Mouse (Mus musculus) small intestine, adult 2 months (tissue): ENCODE measurements around the gene Rassf1.

Experiments
- CTCF ChIP-seq: fragments of 200-500 bp; IDR thresholded peaks from 2 replicates; pipeline ENCODE4 v1.5.1; 2012; ENCODE audit warnings: low read depth, mild to moderate bottlenecking, control low read depth, inconsistent platforms, low read length, moderate library complexity, mixed read lengths; ENCODE audit not compliant: insufficient replicate concordance, insufficient read length; ENCODE audit errors: extremely low read depth
- POLR2A ChIP-seq: fragments of 200-500 bp; IDR thresholded peaks from 2 replicates; pipeline ENCODE4 v1.6.1; 2012; ENCODE audit warnings: low read depth, mild to moderate bottlenecking, control low read depth, inconsistent platforms, low read length, moderate library complexity

DNA sequence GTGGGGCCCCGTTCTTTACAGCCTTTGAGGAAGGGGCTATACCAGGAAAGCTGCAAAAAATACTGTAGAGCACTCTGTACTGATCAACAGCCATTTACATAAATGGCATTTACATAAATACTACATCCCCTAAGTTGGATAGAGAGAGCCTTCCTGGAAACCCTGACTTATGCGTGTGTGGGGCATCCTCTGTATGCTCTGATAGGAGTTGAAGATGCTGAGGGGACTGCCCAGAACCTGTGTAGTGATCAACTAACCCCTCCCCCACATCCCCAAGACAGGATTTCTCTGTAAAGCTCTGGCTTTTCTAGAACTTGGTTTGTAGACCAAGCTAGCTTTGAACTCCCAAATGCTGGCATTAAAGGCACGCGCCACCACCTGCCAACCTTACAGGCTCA lies 58.1 kb downstream of the Rassf1 start:
- TF ChIP-seq POLR2A = no peak
- TF ChIP-seq CTCF = no peak
